Mouse (Mus musculus) limb, embryonic 12.5 days (tissue): Measurements from ENCODE around the gene Kcnk2. TPM values are rescaled to one million over a fixed set of nuclear protein-coding genes. Genes with fewer than 3 reads are reported as not detected.

Experiments used
- ATAC-seq: fragments of 200-750 bp; cut with Nextera tagmentation; 2 replicates; pipeline ENCODE4 v1.8.0; 2017; ENCODE audit warnings: low read depth, moderate TSS enrichment; ENCODE audit not compliant: insufficient number of reproducible peaks, insufficient read depth, low FRiP score, low TSS enrichment
- H3K27ac ChIP-seq: fragments of 300-500 bp; sonication (generic); 2 replicates; pipeline ENCODE4 v1.5.1; 2016; ENCODE audit warnings: mild to moderate bottlenecking, moderate library complexity
- H3K27me3 ChIP-seq: fragments of 300-500 bp; sonication (generic); 2 replicates; pipeline ENCODE4 v1.6.1; 2016; ENCODE audit warnings: mild to moderate bottlenecking, moderate library complexity
- H3K36me3 ChIP-seq: fragments of 300-500 bp; sonication (generic); 2 replicates; pipeline ENCODE4 v1.6.1; 2016; ENCODE audit warnings: mild to moderate bottlenecking, moderate library complexity
- H3K4me1 ChIP-seq: fragments of 300-500 bp; sonication (generic); replicated peaks from 2 replicates; pipeline ENCODE4 v1.6.1; 2016
- H3K4me2 ChIP-seq: fragments of 300-500 bp; sonication (generic); 2 replicates; pipeline ENCODE4 v1.6.1; 2016; ENCODE audit warnings: mild to moderate bottlenecking, moderate library complexity
- H3K4me3 ChIP-seq: fragments of 300-500 bp; sonication (generic); replicated peaks from 2 replicates; pipeline ENCODE4 v1.5.1; 2016; ENCODE audit warnings: mild to moderate bottlenecking
- H3K9ac ChIP-seq: fragments of 300-500 bp; sonication (generic); replicated peaks from 2 replicates; pipeline ENCODE4 v1.6.1; 2016; ENCODE audit warnings: mild to moderate bottlenecking, moderate library complexity
- H3K9me3 ChIP-seq: fragments of 300-500 bp; sonication (generic); 2 replicates; pipeline ENCODE4 v1.6.1; 2016; ENCODE audit warnings: mild to moderate bottlenecking, moderate library complexity
- WGBS: fragments of 180-500 bp; shearing (Covaris S2); methylation state at CpG from one replicate; pipeline ENCODE4 v1.1.7; 2016; 5-methylcytosine and 5-hydroxymethylcytosine counted together
- polyA plus RNA-seq: library from polyadenylated mRNA; unstranded; fragments of >200 nt; fragmentation: Nextera tagmentation; extraction: Ambion mirVana; gene quantifications from 2 replicates; pipeline ENCODE4 v1.2.1, GENCODE M21; 2016

The Kcnk2 gene
- polyA plus RNA-seq, 1 experiment from 2014 or later = 3.9 TPM

GRCm38 (mm10) chr1:189343301-189344251, 58.5 kb downstream of the Kcnk2 start:
- peak overlapping the region; percentile 63 for H3K4me3 ChIP-seq
- peaks cover 19% of the 10 kb centered on the region for H3K4me1 ChIP-seq
- H3K27ac ChIP-seq = no peak overlapping the region
- WGBS = under 1% methylated on average over 66 of the region's 82 CpGs
- peak; percentile 52; the same call in 1 of the 2 replicates for ATAC-seq
- H3K9me3 ChIP-seq = no peaks in the 10 kb centered on the region
- peaks cover 53% of the 10 kb centered on the region for H3K27me3 ChIP-seq
- no peaks in the 10 kb centered on the region for H3K36me3 ChIP-seq
- H3K4me2 ChIP-seq = peak overlapping the region; percentile 98
- H3K9ac ChIP-seq = peak overlapping the region; percentile 70

GRCm38 (mm10) chr1:189342416-189343104, 59.5 kb downstream of the Kcnk2 start:
- 4% methylated on average over 30 of the region's 30 CpGs for WGBS
- Histone ChIP-seq H3K27ac (no peak overlapping the region), H3K36me3 (no peaks in the 10 kb centered on the region), H3K4me2 (peak overlapping the region; percentile 98), H3K27me3 (peaks cover 53% of the 10 kb centered on the region), H3K4me3 (peak overlapping the region; percentile 63), H3K9ac (peak overlapping the region; percentile 44; the same call in 1 of the 2 replicates), H3K4me1 (peaks cover 19% of the 10 kb centered on the region), H3K9me3 (no peaks in the 10 kb centered on the region)
- ATAC-seq = no peak

GRCm38 (mm10) chr1:189341381-189341917, 60.6 kb downstream of the Kcnk2 start:
- Histone ChIP-seq H3K4me2 (no peak overlapping the region), H3K27ac (no peak overlapping the region), H3K4me3 (no peak overlapping the region), H3K36me3 (no peaks in the 10 kb centered on the region), H3K27me3 (peaks cover 53% of the 10 kb centered on the region), H3K9me3 (no peaks in the 10 kb centered on the region), H3K4me1 (peaks cover 19% of the 10 kb centered on the region), H3K9ac (no peak overlapping the region)
- ATAC-seq = no peak
- WGBS = 34% methylated on average over 4 of the region's 4 CpGs

GRCm38 (mm10) chr1:189315896-189316295, 86.2 kb downstream of the Kcnk2 start:
- no peak overlapping the region for H3K4me3 ChIP-seq
- no peaks in the 10 kb centered on the region for H3K36me3 ChIP-seq
- H3K9me3 ChIP-seq = no peaks in the 10 kb centered on the region
- H3K4me2 ChIP-seq = no peak overlapping the region
- no peak overlapping the region for H3K9ac ChIP-seq
- no peak overlapping the region for H3K27ac ChIP-seq
- 61% methylated on average over 2 of the region's 2 CpGs for WGBS
- no peak for ATAC-seq
- no peaks in the 10 kb centered on the region for H3K4me1 ChIP-seq
- H3K27me3 ChIP-seq = no peaks in the 10 kb centered on the region

- no peak for ATAC-seq
- Histone ChIP-seq H3K4me2 (no peak overlapping the region), H3K9ac (no peak overlapping the region), H3K4me1 (no peaks in the 10 kb centered on the region), H3K4me3 (no peak overlapping the region), H3K27me3 (no peaks in the 10 kb centered on the region), H3K27ac (no peak overlapping the region), H3K9me3 (no peaks in the 10 kb centered on the region), H3K36me3 (no peaks in the 10 kb centered on the region)
- WGBS = 57% methylated on average over 6 of the region's 6 CpGs
Measured at GRCm38 (mm10) chr1:189314495-189314894, 87.6 kb downstream of the Kcnk2 start.

- WGBS = 76% methylated on average over 7 of the region's 7 CpGs
- Histone ChIP-seq H3K27ac (no peak overlapping the region), H3K9ac (no peak overlapping the region), H3K27me3 (no peaks in the 10 kb centered on the region), H3K4me3 (no peak overlapping the region), H3K9me3 (no peaks in the 10 kb centered on the region), H3K36me3 (no peaks in the 10 kb centered on the region), H3K4me2 (no peak overlapping the region), H3K4me1 (no peaks in the 10 kb centered on the region)
- ATAC-seq = no peak
Measured at GRCm38 (mm10) chr1:189313750-189314149, 88.3 kb downstream of the Kcnk2 start.

- H3K4me3 ChIP-seq = no peak overlapping the region
- WGBS = 94% methylated on average over 2 of the region's 2 CpGs
Measured at GRCm38 (mm10) chr1:189310145-189310544, 91.9 kb downstream of the Kcnk2 start.

GRCm38 (mm10) chr1:189304988-189305522, 97.0 kb downstream of the Kcnk2 start:
- H3K9ac ChIP-seq = no peak overlapping the region
- 86% methylated on average over 8 of the region's 8 CpGs for WGBS
- no peak overlapping the region for H3K4me3 ChIP-seq
- no peak overlapping the region for H3K27ac ChIP-seq
- H3K4me1 ChIP-seq = peaks cover 4% of the 10 kb centered on the region; the same call in 1 of the 2 replicates
- no peaks in the 10 kb centered on the region for H3K9me3 ChIP-seq
- H3K27me3 ChIP-seq = no peaks in the 10 kb centered on the region; the same call in 1 of the 2 replicates
- H3K4me2 ChIP-seq = no peak overlapping the region
- H3K36me3 ChIP-seq = no peaks in the 10 kb centered on the region
- ATAC-seq = no peak

More at GRCm38 (mm10) chr1:189310145-189310544, 91.9 kb downstream of the Kcnk2 start:
- Histone ChIP-seq H3K4me1 (no peaks in the 10 kb centered on the region), H3K9ac (no peak overlapping the region), H3K9me3 (no peaks in the 10 kb centered on the region), H3K4me2 (no peak overlapping the region), H3K27ac (no peak overlapping the region), H3K36me3 (no peaks in the 10 kb centered on the region), H3K27me3 (no peaks in the 10 kb centered on the region)
- no peak for ATAC-seq

- ATAC-seq = no peak
- Histone ChIP-seq H3K4me2 (no peak overlapping the region), H3K36me3 (no peaks in the 10 kb centered on the region), H3K4me3 (no peak overlapping the region), H3K27me3 (no peaks in the 10 kb centered on the region; the same call in 1 of the 2 replicates), H3K4me1 (peaks cover 4% of the 10 kb centered on the region; the same call in 1 of the 2 replicates), H3K9ac (no peak overlapping the region), H3K27ac (no peak overlapping the region), H3K9me3 (no peaks in the 10 kb centered on the region)
- WGBS = 86% methylated on average over 3 of the region's 3 CpGs
Measured at GRCm38 (mm10) chr1:189303001-189303400, 99.1 kb downstream of the Kcnk2 start.

GRCm38 (mm10) chr1:189293679-189294406, 108.2 kb downstream of the Kcnk2 start:
- H3K36me3 ChIP-seq = no peaks in the 10 kb centered on the region
- H3K4me2 ChIP-seq = no peak overlapping the region
- no peaks in the 10 kb centered on the region for H3K9me3 ChIP-seq
- no peaks in the 10 kb centered on the region for H3K27me3 ChIP-seq
- no peak overlapping the region for H3K4me3 ChIP-seq
- H3K9ac ChIP-seq = no peak overlapping the region
- no peaks in the 10 kb centered on the region for H3K4me1 ChIP-seq
- ATAC-seq = no peak
- no peak overlapping the region for H3K27ac ChIP-seq
- 86% methylated on average over 12 of the region's 12 CpGs for WGBS
